Mouse (Mus musculus) ES-Bruce4 (cell line): Measurements from ENCODE around the gene Figla.

Experiments
- CTCF ChIP-seq: IDR thresholded peaks from one replicate; pipeline ENCODE4 v1.8.1; 2011; ENCODE audit warnings: low read depth, low read length
- EP300 ChIP-seq: IDR thresholded peaks from 2 replicates; pipeline ENCODE4 v1.6.1; 2011; ENCODE audit warnings: low read depth, low read length; ENCODE audit not compliant: insufficient read depth
- POLR2A ChIP-seq: IDR thresholded peaks from one replicate; pipeline ENCODE4 v1.8.1; 2011; ENCODE audit warnings: low read length; ENCODE audit not compliant: insufficient read depth

DNA sequence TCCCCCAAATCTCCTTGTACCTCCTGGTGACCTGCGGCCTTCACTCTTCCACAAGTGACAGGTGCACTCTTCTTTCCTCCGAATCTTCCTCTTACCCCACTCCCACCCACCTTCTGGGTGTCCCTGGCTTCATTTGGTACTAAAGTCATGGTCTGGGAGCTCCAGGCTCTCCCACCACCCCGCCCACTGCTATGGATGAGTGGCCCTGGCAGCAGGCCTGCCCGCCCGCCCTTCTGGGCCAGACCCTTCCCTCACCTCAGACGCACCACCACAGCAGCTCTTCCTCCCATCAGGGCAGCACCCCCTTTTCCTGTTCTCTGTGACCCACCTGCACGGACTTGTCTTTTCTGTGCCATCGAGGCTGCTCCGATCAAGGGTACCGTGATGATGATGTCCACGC is 31.5 kb downstream of the Figla start:
- TF ChIP-seq POLR2A (no peak), CTCF (no peak), EP300 (no peak)
